Mouse (Mus musculus): Measurements from ENCODE around the gene Hddc2.

Gene Hddc2

DNA sequence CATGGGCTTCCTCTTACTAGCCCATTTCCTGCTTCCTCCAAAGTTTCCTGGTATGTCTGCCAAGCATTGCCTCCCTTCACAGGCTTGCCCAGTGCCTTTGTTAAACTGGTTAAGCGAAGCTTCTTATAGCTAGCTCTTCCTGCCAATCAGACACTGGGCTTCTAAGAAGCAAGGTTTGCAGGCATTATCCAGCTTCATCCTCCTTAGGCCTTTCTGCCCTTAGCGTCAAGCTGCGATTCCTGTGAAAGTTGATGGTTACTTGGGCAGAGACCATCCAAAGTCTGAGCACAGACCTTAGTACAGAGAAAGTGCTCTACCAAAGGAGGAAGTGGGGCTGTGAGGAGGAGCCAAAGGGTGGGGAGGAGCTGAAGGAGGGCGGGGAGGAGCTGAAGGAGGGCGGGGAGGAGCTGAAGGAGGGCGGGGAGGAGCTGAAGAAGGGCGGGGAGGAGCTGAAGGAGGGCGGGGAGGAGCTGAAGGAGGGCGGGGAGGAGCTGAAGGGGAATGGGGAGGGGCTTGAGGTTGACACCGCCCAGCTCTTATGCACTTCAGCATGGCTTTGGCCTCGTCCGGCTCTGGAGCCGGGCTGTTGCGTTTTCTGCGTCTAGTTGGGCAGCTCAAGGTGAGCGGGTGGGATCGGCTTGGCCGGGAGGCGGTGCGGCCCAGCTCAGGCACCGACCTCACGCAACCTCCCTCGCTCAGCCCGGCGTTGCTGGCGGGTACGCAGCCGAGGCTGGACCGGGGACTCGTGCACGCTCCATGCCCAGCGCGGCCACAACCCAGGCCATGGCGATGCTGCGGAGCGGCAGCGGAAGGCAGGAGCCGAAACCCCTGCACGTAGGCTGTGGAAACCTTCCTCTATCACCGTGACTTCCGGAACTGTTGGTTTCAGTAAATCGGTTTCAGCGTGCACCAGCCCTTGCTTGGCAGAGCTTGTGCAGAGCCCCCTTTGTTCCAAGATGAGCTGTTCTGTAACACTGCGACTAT is at the start of gene Hddc2:
Hddc2 (plus strand) TSS at position 519 of the 984 bp plus-strand sequence.
- peak; percentile 56 for DNase-seq

DNA sequence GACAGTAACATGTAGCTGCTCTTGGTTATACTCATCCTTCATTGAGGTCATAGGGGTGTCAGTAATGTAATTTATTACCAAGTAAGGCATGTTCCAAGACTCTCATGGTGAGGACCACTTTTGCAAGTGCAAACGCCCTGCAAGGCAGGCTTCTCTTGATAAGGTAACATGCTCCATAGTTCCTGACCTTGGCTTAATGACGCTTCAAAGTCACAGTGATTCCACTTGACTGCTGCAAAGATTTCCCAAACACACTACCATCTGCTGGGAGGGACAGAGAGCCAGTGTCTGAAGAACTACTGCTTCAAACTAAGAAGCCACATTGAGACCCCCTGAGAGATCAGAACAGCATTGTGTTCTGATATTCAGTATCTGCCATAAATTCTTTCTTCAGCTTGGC is 40.4 kb upstream of the Hddc2 start:
- DNase-seq = no peak

DNA sequence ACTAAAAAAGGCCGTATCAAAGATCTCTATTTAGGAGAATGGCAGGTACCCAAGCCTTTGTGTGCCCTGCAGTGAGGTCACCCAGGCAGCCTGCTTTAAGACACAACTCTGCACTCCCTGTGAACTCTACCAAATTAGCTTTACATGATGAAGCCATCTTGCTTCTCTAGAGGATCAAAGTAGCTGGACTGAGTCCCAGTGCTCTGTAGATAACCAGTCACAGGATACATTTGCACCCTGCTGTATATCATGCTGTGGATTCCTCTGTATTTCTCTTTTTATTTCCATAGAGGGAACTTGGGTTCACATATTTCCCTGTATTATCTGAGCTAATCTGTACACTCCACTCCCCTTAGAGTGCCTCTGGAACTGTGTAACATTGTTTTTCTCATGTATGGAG is 40.0 kb upstream of the Hddc2 start:
- no peak for DNase-seq

DNA sequence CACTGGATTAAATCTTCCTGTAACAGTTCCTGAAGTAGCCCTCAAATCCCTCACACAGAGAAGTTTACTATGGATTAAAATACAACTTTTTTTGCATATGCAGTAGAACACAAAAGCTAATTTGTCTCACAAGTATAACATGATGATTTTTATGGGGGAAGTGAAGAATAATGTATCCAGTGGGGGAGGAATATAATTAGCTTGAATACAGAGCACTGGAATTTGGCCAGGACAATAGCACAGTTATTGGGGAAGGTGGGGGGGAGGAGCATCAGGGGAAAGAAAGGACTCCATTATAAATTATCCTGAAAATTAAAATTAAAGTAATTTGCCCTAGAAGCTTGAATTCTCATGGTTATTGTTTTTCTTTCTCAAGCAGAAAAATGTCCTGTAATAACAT is 25.4 kb upstream of the Hddc2 start:
- DNase-seq = no peak

DNA sequence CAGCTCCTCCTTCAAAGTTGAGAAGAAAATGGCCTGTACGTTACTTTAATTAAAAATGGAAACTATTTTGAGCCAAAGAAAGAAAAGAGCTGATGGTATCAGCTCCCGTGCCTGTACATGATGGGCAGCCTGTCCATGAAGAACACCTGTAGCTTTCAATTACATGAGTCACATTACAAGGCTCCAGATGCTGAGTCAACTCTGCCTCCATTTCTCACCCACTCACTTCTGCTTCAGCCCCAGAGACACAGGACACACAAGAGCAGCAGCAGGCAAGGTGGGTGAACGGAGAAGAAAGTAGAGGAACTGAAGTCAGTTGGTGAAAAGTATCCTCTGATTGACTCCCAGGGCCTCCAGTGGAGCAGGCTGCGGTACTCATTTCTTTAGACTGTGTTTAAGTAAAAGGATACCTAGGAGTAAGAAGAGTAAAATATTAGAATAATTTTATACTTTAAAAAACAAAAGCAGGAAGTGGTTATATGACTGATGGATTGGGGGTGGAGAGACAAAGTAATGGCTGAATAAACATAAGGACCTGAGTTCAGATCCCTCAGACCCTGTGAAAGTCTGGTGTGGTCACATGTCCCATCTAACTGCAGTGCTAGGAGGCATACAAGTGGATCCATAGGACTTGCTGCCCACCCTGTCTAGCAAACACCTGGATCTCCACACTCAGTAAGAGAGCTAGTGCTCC is 24.3 kb upstream of the Hddc2 start:
- DNase-seq = no peak

DNA sequence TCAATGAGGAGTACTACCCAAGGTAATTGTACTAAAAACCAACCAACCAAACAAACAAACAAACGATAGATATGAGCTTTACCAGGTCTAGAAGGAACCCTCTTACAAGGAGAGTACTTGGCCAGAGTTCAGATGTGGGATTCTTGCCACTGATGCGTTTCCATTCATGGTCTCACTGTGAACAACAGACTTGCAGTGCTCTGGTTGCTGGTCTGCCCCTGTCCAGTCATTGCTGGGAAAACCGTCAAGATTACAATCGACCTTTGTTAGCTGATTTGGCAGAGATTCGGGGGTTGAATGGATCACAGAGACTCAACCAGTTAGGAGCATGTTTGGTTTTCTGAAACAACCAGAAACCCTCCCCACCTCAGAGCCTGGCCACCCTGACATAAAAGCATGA is 17.5 kb upstream of the Hddc2 start:
- no peak for DNase-seq

DNA sequence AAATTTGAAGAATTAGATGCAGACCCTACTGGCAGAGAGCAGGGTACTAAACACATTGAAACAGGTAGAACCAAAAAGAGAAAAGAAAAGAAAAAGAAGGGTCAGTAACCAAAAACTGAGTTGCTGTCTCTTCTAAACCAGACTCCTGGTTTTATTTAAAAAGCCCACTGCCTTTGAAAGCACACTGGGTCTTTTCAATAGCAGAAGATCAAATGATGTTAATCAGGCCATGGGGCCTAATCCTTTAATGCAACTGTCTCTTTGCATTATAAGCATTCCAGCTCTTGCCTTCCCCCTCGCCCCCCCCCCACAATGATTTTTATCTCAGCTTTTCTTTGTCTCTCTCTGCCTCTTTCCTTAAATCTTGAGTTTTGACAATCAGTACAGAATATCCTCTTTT is 16.7 kb upstream of the Hddc2 start:
- no peak for DNase-seq

DNA sequence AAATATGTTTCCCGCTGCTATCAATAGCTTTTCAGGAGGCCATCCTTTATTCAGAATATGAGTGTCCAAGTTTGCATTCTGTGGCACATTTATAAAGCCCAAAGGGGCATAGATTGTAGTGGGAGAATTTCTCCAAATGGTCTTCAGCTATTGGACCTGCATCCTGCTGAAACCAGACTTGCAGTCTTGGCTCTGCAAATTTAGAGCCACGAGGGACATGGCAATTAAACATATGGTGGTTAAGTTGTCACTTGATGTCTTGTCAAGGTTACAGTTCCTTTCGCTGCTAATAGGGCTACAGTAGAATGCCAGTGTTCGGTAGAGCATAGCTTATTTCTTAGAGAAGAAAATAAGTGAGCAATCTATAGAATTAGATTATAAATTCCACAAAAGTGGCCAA is 16.1 kb upstream of the Hddc2 start:
- DNase-seq = no peak

DNA sequence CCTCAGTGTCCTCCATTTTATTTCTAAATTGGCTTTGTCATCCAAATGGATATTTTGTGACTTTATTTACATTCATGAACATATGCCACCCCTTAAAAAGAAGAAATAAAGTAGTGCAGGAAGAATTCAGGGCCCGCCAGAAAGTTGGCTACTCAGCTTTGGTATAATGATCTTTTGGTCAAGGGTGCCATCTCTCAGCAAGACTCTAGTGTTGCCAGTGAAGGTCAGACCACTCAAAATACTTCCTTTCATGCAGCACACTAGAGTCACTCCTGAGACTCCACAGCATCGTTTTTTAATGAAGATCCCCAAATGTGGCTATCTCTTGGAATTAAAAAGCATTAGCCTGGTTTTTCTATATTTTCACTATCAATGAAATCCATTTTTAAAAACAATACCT is 14.9 kb upstream of the Hddc2 start:
- DNase-seq = no peak

DNA sequence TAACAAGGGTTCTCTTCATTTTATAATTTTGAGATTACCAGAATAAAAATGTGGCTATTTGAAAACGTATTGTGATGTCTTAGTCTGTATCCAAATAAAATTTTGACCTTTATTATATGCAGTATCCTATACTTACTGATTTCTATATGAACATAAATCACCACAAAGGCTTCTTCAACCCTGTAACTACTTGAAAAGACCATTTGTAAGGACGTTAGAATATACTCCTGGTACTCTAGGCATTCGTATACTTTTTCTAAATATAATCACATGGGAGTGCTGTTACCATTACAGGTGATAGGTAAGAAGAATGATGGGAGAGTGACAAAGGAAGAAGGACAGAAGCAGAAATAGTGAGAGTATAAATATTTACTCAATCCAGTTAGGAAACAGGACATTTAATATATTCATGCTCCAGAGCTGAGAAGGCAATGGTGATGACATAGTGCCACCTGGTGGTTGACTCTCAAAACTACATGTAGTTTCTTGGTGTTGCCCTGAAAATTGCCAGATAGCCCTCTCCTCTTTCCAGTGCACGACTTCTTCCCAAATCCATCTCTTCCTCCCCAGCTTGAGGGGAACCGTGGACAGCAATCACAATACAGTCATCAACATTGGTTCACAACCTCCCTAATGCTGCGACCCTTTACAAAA is 14.1 kb upstream of the Hddc2 start:
- peak; percentile 59 for DNase-seq

DNA sequence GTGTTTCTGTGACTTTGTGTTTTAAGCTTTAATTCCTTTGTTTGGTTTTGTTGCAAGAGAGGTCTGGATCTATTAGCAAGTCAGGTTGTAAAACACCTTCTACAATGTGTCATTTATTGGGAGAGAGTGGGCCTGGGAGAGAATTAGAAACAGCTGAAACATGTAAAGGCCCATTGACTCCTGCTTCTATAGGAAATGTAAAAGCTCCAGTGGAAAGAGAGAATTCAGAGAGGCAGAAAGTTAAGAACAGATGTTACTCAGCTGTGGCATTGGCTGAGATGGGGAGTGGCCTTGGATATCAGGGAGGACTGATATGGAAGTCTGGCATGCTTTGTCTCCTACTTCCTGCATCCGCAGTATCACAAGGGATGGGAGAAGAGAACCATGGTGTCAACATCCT is 12.9 kb upstream of the Hddc2 start:
- DNase-seq = no peak

DNA sequence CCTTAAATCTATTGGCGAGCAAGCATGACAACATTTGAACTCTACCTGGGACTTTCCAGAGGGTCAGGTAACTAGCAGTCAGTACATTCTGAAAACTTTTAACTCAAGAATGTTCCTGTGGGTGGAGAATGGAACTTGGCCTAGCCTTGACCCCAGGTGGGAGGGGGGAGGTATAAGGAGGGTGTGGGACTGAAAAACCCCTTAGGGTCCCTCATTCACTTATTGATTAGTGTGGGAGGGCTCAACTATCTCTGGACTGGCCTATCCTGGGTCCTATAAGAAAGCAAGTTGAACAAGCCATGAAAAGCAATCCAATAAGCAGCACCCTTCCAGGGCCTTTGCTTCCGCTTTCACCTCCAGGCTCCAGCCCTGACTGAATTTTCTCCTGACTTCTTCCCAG is 9.7 kb upstream of the Hddc2 start:
- no peak for DNase-seq

DNA sequence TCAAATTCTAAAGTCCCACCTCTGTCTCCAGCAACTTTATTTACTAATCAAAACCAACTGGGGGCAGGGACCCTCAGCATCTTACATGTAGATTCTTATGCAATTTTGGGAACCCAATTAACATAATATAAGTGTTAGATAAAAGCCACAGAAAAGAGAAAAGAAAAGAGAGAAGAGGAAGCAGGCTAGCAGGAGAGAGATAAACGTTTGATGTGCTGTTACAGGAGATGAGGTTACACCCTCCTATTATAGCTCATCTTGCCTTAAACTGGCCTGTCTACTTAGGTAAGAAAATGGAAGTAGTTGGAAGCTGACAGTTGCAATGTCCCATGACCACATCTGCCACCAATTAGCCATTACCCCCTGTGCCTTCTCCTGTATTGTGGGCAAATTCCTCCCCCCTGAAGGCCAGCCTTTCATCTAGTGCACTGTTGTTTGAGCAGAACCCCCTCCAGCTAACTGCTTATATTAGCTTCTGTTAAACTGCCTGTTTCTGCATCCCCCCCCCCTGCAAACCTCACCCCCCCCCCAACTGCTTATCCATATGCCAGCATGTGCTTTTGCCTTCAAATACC is 6.1 kb upstream of the Hddc2 start:
- DNase-seq = no peak

DNA sequence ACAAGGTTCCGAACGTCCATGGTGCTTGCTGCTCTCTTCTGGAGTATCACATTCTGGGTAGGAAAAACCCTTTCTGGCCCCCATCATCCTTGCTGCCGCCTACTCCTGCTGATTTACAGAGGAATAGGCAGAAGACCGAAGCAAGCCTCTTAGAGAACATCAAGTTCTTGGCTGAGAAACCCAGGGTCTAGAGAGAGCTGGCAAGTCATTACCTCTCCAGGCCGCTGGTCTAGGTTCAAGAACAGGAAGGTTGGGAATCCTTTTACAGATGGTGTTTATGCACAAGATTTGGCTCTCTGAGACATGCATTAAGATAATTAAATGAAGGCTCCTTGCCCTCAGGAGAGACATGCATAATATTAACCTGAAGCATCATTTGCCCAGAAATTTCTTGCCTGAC is 5.3 kb downstream of the Hddc2 start:
- DNase-seq = no peak

DNA sequence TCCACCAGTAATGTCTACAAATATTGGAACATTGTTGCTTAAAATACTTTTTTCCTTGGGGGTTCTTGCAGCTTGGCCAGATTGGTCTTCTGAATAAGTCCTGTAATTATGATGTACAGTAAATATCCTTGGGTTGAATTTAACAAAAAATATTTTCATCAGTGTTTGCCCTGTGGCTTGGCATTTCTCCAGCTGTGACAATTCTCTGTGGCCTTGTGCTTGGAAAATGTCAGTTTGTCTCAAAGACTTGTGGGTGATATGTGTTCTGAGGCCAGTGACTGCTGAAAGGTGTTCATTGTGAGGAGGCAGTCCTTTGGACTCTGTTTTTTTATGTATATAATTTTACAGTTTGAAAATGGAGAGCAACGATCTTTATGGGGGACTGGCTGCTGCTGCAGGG is 16.3 kb downstream of the Hddc2 start:
- DNase-seq = no peak

DNA sequence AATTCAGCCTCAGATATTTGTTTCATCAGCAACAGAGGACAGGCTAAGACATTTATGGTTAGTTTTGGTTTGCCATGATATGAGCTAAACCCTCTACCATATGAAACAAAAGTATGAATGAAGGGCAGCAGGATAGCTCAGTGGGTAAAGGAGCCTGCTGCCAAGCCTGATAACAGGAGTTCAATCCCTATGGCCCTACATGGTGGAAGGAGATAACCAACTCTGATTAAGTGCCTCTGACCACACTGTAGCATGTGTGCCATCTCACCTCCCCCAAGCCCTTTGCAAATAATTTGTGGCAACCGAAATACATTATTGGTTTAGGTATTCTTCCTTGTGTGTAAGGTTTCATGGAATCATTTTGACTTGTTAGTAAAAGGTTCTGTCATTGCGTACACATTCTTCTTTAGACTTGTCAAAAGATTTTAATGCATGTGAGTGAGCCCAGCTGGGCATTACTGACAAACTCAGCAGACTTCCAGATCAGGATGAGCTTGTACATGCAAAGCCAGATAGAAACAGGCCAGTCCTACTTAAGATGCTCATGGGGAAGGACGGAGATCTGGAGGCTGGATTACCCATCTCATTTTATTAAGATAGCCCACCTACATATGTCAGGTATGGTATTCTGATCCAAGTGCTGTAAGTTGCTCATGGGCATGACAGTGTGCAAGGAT is 17.2 kb downstream of the Hddc2 start:
- DNase-seq = no peak

DNA sequence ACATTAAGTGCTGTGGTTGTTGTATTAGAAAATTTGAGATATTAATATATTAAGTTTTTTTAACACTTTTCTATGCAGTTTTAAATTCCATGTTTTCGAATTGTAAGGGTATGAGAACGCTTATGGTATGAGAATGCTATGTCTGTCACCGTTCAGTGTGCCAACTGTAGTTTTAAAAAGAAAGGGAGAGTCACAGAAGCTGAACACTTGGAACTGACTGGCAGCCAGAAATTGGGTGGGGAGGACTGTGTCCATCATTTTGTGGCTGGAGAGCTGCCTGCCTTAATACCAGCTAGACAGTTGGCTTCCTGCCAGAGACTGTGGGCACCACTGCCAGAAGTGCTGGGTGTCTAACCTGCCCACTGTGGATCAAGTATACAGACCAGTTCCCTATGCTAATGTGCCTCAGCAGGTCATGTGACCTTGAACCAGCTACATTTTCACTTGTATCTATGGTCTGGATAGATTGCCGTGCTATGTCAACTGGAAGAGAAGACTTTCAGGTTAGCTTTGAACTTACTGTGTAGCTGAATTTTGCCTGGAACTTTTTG is 18.1 kb downstream of the Hddc2 start:
- peak; percentile 33 for DNase-seq

DNA sequence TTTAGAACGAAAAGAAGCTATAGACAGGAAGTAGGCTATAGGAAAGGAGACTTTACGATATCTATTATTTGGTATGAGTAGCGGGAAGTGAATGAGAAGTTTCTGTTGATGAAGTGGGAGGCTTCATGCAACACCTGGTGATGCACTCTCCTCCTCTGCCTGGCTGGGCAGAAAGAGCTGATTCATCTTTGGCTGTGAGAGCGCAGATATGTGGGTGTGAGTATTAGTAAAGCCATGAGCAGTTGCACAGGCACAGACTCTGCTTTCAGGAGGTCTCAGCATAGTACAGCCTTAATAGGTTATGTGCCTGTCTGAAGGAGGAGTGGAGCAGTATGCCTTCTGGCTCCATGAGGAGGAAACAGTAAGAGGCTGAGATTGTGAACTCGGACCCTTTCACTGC is 23.2 kb downstream of the Hddc2 start:
- no peak for DNase-seq

DNA sequence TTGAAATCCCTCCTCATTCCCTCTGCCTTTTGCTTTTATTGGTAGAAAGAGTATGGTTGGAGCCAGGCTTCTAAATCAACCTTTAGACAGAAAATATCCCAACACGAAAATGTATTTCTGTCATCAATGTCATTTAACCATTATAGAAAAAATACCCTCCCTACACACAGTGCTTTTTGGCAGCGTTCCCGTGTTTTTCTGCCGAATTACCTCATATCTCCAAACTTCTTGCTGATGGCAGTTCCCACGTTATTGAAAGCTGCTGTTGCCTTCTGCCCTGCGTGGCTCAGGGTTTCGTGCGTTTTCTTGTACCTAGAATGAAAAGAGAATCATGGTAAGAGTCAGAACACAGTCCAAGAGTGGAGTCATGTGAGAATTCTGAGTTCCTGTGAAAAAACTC is 33.2 kb downstream of the Hddc2 start:
- no peak for DNase-seq

DNA sequence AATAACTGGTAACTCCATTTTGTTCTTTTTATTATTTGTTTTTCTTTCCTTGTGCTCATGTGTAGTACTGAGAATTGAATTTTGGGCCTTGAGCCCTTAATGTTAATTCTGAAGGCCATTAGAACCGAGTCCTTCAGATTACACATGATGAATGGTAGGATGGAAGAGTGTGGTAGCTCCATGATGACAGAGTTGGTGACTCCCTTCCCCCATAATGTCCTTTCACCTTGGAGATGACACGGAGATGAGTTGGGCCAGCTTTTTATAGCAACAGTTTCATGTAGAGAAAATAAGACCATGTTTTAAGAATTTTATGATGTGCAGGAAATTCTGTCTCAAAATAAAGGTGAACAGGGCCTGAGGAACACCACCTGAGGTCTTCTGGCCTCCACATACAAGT is 37.9 kb downstream of the Hddc2 start:
- no peak for DNase-seq

DNA sequence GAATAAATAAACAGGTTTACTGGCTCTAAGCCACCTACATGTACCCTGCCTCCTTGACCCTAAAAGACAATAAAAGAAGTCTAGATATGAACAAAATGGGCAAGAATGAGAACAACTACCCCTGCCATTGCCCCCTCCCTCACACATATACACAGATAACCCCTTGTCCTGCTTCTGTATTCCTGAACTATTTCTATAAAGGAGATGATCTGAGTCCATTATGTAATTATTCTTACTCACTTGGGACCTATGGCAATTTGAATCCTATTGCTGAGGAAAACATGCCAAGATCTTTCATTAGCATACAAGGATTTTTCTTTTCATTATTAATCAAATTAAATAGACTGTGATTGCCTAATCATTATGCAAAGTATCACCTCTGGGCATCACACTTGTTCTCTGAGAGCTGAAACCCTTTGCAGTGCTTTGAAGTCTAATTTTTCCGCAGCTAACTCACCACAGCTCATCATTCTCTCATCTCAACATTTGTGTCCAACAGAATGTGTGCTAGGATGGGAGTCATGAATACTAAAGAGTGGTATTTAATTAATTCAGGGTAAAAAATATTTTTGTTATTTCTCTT is 39.8 kb downstream of the Hddc2 start:
- no peak for DNase-seq

DNA sequence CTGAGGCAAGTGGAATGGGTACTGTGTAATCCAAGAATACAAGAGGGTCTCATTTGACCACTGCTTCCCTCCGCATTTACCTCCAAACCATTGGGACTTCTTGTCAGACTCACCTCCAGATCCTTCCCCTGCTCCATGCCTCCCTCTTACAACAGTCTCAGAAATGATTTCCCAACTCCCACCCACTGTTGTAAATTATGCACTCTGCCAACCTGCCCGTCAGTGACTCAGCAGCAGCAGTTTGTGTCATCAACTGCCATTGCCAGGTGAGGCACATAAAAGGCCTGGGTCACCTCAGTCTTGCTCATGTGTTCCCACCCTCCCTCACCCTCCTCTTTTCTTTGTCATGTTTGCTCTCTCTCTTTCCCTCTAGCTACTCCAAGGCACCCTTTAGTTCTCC is 41.0 kb downstream of the Hddc2 start:
- no peak for DNase-seq

All from right cerebral cortex, postnatal 4 days (tissue).